Mouse (Mus musculus): Measurements from ENCODE around the gene Myo18a. TPM values are rescaled to one million over a fixed set of nuclear protein-coding genes. Genes with fewer than 3 reads are reported as not detected.

Gene Myo18a
- polyA plus RNA-seq, 1 experiment from 2014 or later: 22.3 TPM

- Histone ChIP-seq H3K4me1 (ENCODE audit: control insufficient read depth, insufficient read depth, low read length) (peaks cover 2% of the 10 kb centered on the region), H3K4me3 (ENCODE audit: low read depth, low read length) (no peak overlapping the region), H3K27ac (ENCODE audit: low read length) (no peak overlapping the region), H3K36me3 (ENCODE audit: control insufficient read depth, insufficient read depth, low read length) (peaks cover 16% of the 10 kb centered on the region), H3K9me3 (ENCODE audit: control insufficient read depth, low read depth, low read length) (no peaks in the 10 kb centered on the region), H3K9ac (replicated peaks; ENCODE audit: low read depth, low read length) (no peak overlapping the region), H3K4me2 (replicated peaks; ENCODE audit: low read depth, low read length) (no peak overlapping the region), H3K27me3 (ENCODE audit: control insufficient read depth, insufficient read depth, low read length) (no peaks in the 10 kb centered on the region)
- no peak for ATAC-seq (ENCODE audit: insufficient number of reproducible peaks, insufficient read depth, low FRiP score, low read depth)
- 88% methylated on average over 17 of the region's 17 CpGs for WGBS
These were observed 90.1 kb downstream of the Myo18a start for GRCm38 (mm10) chr11:77852941-77853668.

- peaks cover 21% of the 10 kb centered on the region for H3K36me3 ChIP-seq (ENCODE audit: control insufficient read depth, insufficient read depth, low read length)
- no peak overlapping the region for H3K4me2 ChIP-seq (replicated peaks; ENCODE audit: low read depth, low read length)
- no peaks in the 10 kb centered on the region for H3K9me3 ChIP-seq (ENCODE audit: control insufficient read depth, low read depth, low read length)
- 54% methylated on average over 3 of the region's 3 CpGs for WGBS
- peaks cover 7% of the 10 kb centered on the region; the same call in 1 of the 2 replicates for H3K27me3 ChIP-seq (ENCODE audit: control insufficient read depth, insufficient read depth, low read length)
- no peak overlapping the region for H3K4me3 ChIP-seq (ENCODE audit: low read depth, low read length)
- H3K4me1 ChIP-seq (ENCODE audit: control insufficient read depth, insufficient read depth, low read length): peaks cover 2% of the 10 kb centered on the region
- no peak for ATAC-seq (ENCODE audit: insufficient number of reproducible peaks, insufficient read depth, low FRiP score, low read depth)
- H3K27ac ChIP-seq (ENCODE audit: low read length): no peak overlapping the region
- H3K9ac ChIP-seq (replicated peaks; ENCODE audit: low read depth, low read length): no peak overlapping the region
These were observed 91.6 kb downstream of the Myo18a start for GRCm38 (mm10) chr11:77854641-77855040.

- peaks cover 2% of the 10 kb centered on the region for H3K4me1 ChIP-seq (ENCODE audit: control insufficient read depth, insufficient read depth, low read length)
- H3K27me3 ChIP-seq (ENCODE audit: control insufficient read depth, insufficient read depth, low read length): peaks cover 8% of the 10 kb centered on the region; the same call in 1 of the 2 replicates
- H3K9ac ChIP-seq (replicated peaks; ENCODE audit: low read depth, low read length): no peak overlapping the region
- H3K36me3 ChIP-seq (ENCODE audit: control insufficient read depth, insufficient read depth, low read length): peaks cover 21% of the 10 kb centered on the region
- H3K27ac ChIP-seq (ENCODE audit: low read length): no peak overlapping the region
- WGBS: 27% methylated on average over 15 of the region's 15 CpGs
- no peak overlapping the region for H3K4me3 ChIP-seq (ENCODE audit: low read depth, low read length)
- H3K9me3 ChIP-seq (ENCODE audit: control insufficient read depth, low read depth, low read length): no peaks in the 10 kb centered on the region
- H3K4me2 ChIP-seq (replicated peaks; ENCODE audit: low read depth, low read length): no peak overlapping the region
- ATAC-seq (ENCODE audit: insufficient number of reproducible peaks, insufficient read depth, low FRiP score, low read depth): no peak
These were observed 92.3 kb downstream of the Myo18a start for GRCm38 (mm10) chr11:77855396-77855795.

GRCm38 (mm10) chr11:77857089-77857488, 94.0 kb downstream of the Myo18a start:
- Histone ChIP-seq H3K4me1 (ENCODE audit: control insufficient read depth, insufficient read depth, low read length) (no peaks in the 10 kb centered on the region; the same call in 1 of the 2 replicates), H3K27ac (ENCODE audit: low read length) (no peak overlapping the region), H3K4me2 (replicated peaks; ENCODE audit: low read depth, low read length) (no peak overlapping the region), H3K9ac (replicated peaks; ENCODE audit: low read depth, low read length) (no peak overlapping the region), H3K27me3 (ENCODE audit: control insufficient read depth, insufficient read depth, low read length) (peaks cover 8% of the 10 kb centered on the region; the same call in 1 of the 2 replicates), H3K9me3 (ENCODE audit: control insufficient read depth, low read depth, low read length) (no peaks in the 10 kb centered on the region), H3K36me3 (ENCODE audit: control insufficient read depth, insufficient read depth, low read length) (peaks cover 18% of the 10 kb centered on the region), H3K4me3 (ENCODE audit: low read depth, low read length) (no peak overlapping the region)
- ATAC-seq (ENCODE audit: insufficient number of reproducible peaks, insufficient read depth, low FRiP score, low read depth): no peak
- WGBS: 84% methylated on average over 6 of the region's 6 CpGs

- peaks cover 8% of the 10 kb centered on the region; the same call in 1 of the 2 replicates for H3K27me3 ChIP-seq (ENCODE audit: control insufficient read depth, insufficient read depth, low read length)
- ATAC-seq (ENCODE audit: insufficient number of reproducible peaks, insufficient read depth, low FRiP score, low read depth): no peak
- no peak overlapping the region for H3K27ac ChIP-seq (ENCODE audit: low read length)
- peaks cover 9% of the 10 kb centered on the region for H3K36me3 ChIP-seq (ENCODE audit: control insufficient read depth, insufficient read depth, low read length)
- no peaks in the 10 kb centered on the region; the same call in 1 of the 2 replicates for H3K4me1 ChIP-seq (ENCODE audit: control insufficient read depth, insufficient read depth, low read length)
- no peak overlapping the region for H3K4me2 ChIP-seq (replicated peaks; ENCODE audit: low read depth, low read length)
- WGBS: 60% methylated on average over 9 of the region's 9 CpGs
- H3K4me3 ChIP-seq (ENCODE audit: low read depth, low read length): no peak overlapping the region
- H3K9me3 ChIP-seq (ENCODE audit: control insufficient read depth, low read depth, low read length): no peaks in the 10 kb centered on the region
- no peak overlapping the region for H3K9ac ChIP-seq (replicated peaks; ENCODE audit: low read depth, low read length)
These were observed 95.5 kb downstream of the Myo18a start for GRCm38 (mm10) chr11:77858589-77858988.

GRCm38 (mm10) chr11:77860947-77861346, 97.9 kb downstream of the Myo18a start:
- H3K9ac ChIP-seq (replicated peaks; ENCODE audit: low read depth, low read length): no peak overlapping the region
- 83% methylated on average over 9 of the region's 9 CpGs for WGBS
- no peak overlapping the region for H3K4me2 ChIP-seq (replicated peaks; ENCODE audit: low read depth, low read length)
- no peak overlapping the region for H3K27ac ChIP-seq (ENCODE audit: low read length)
- no peaks in the 10 kb centered on the region for H3K9me3 ChIP-seq (ENCODE audit: control insufficient read depth, low read depth, low read length)
- no peak for ATAC-seq (ENCODE audit: insufficient number of reproducible peaks, insufficient read depth, low FRiP score, low read depth)
- no peaks in the 10 kb centered on the region for H3K4me1 ChIP-seq (ENCODE audit: control insufficient read depth, insufficient read depth, low read length)
- peaks cover 8% of the 10 kb centered on the region; the same call in 1 of the 2 replicates for H3K27me3 ChIP-seq (ENCODE audit: control insufficient read depth, insufficient read depth, low read length)
- no peak overlapping the region for H3K4me3 ChIP-seq (ENCODE audit: low read depth, low read length)
- peaks cover 9% of the 10 kb centered on the region; the same call in 1 of the 2 replicates for H3K36me3 ChIP-seq (ENCODE audit: control insufficient read depth, insufficient read depth, low read length)

- H3K36me3 ChIP-seq (ENCODE audit: control insufficient read depth, insufficient read depth, low read length): peaks cover 9% of the 10 kb centered on the region; the same call in 1 of the 2 replicates
- ATAC-seq (ENCODE audit: insufficient number of reproducible peaks, insufficient read depth, low FRiP score, low read depth): no peak
- whole genome bisulfite sequencing: 85% methylated on average over 7 of the region's 7 CpGs
These were observed 99.8 kb downstream of the Myo18a start for GRCm38 (mm10) chr11:77862887-77863286.

GRCm38 (mm10) chr11:77864771-77865170, 101.7 kb downstream of the Myo18a start:
- Histone ChIP-seq H3K4me1 (ENCODE audit: control insufficient read depth, insufficient read depth, low read length) (0 out of 2 replicates have a peak, but pooled peaks cover 8% of the 10 kb centered on the region), H3K4me2 (replicated peaks; ENCODE audit: low read depth, low read length) (no peak overlapping the region), H3K27me3 (ENCODE audit: control insufficient read depth, insufficient read depth, low read length) (no peaks in the 10 kb centered on the region), H3K9me3 (ENCODE audit: control insufficient read depth, low read depth, low read length) (no peaks in the 10 kb centered on the region), H3K9ac (replicated peaks; ENCODE audit: low read depth, low read length) (no peak overlapping the region), H3K4me3 (ENCODE audit: low read depth, low read length) (no peak overlapping the region), H3K27ac (ENCODE audit: low read length) (no peak overlapping the region), H3K36me3 (ENCODE audit: control insufficient read depth, insufficient read depth, low read length) (peaks cover 4% of the 10 kb centered on the region; the same call in 1 of the 2 replicates)
- no peak for ATAC-seq (ENCODE audit: insufficient number of reproducible peaks, insufficient read depth, low FRiP score, low read depth)
- WGBS: 65% methylated on average over 12 of the region's 12 CpGs

More at GRCm38 (mm10) chr11:77862887-77863286, 99.8 kb downstream of the Myo18a start:
- peaks cover 8% of the 10 kb centered on the region; the same call in 1 of the 2 replicates for H3K27me3 ChIP-seq (ENCODE audit: control insufficient read depth, insufficient read depth, low read length)
- no peak overlapping the region for H3K9ac ChIP-seq (replicated peaks; ENCODE audit: low read depth, low read length)
- no peak overlapping the region for H3K4me2 ChIP-seq (replicated peaks; ENCODE audit: low read depth, low read length)
- no peak overlapping the region for H3K4me3 ChIP-seq (ENCODE audit: low read depth, low read length)
- no peak overlapping the region for H3K27ac ChIP-seq (ENCODE audit: low read length)
- H3K4me1 ChIP-seq (ENCODE audit: control insufficient read depth, insufficient read depth, low read length): 0 out of 2 replicates have a peak, but pooled peaks cover 7% of the 10 kb centered on the region
- no peaks in the 10 kb centered on the region for H3K9me3 ChIP-seq (ENCODE audit: control insufficient read depth, low read depth, low read length)

All from stomach, embryonic 14.5 days (tissue).